Mouse (Mus musculus) E14TG2a.4 (cell line): ENCODE data around the gene Nuak2.

ENCODE experiments used
- CTCF ChIP-seq: conservative IDR thresholded peaks from 2 replicates; pipeline ENCODE4 v1.5.1; 2014; ENCODE audit warnings: low read length
- NANOG ChIP-seq: IDR thresholded peaks from 2 replicates; pipeline ENCODE4 v1.6.1; 2014; ENCODE audit warnings: borderline replicate concordance, low read length, mixed read lengths
- POU5F1 ChIP-seq: IDR thresholded peaks from 2 replicates; pipeline ENCODE4 v1.6.1; 2014; ENCODE audit warnings: low read length, borderline replicate concordance

- TF ChIP-seq NANOG, result no peak
- TF ChIP-seq CTCF, result no peak
- TF ChIP-seq POU5F1, result no peak
Measured at GRCm38 (mm10) chr1:132308674-132309073, 7.3 kb upstream of the Nuak2 start.
